Mouse (Mus musculus) cerebellum, postnatal 10 days (tissue): Measurements from ENCODE around the gene Akr1a1.

Experiments
- DNase-seq, 2 experiments: peaks; one replicate each; pipeline ENCODE4 v3.0.0; 2021; ENCODE audit warnings: mixed read lengths in 2 of 2

Akr1a1 gene

GRCm38 (mm10) chr4:116657971-116658370 lies 6.5 kb upstream of the Akr1a1 start:
- no peak for DNase-seq

DNA sequence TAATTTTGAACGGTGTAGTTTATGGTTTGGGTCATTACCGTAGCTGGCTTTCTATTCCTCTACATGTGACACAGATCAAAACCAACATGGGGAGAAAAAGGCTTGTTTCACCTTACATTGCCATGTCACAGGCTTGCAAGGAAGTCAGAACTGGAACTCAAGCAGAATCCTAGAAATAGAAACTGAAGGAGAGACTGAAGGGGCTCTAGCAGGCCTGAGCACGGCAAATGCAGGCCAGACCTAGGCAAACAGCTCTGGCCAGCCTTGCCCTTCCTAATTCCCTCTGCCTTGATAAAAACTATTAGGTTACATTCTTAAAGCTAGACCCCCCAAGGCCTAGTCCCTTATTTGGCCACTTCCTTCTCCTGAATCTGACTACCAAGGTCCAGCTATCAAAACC lies 4.2 kb upstream of the Akr1a1 start:
- DNase-seq: no peak

DNA sequence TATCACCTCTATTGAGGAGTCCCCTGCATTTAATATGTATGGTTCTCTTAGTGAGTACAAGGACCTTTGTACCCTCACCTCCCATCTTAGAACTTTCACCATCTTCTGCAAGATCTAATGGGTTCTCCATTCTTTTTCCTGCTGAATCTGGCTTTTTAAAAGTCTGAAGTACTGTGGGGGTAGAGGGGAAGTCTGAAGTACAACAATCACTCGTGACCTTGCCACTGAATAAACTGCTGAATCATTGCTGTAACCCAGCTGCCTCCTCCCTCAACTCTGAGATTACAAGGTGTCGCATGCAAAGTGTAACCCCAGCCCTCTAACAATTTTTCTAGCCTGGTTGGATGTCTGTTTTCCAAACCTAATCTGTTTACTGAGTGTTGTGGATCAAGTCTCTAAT lies 3.6 kb upstream of the Akr1a1 start:
- no peak for DNase-seq

GRCm38 (mm10) chr4:116653228-116653627 lies 1.7 kb upstream of the Akr1a1 start:
- peak; percentile 15 to 42 for DNase-seq

DNA sequence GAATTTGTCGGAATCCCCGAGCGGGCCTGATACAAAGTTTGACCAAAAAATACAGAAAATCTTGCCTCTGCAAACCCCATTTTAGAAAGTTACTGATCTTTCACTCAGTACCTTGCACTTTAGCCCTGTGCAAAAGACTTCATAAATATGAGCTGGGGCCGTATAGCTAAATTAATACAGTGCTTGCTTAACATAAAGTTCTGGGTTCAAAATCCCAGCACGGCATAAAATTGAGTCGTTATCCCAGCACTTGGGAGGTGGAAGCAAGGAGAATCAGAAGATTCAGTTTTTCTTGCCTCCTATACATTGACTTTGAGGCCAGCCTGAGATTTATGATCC lies 286 bp upstream of the Akr1a1 start:
- peak in 1 of 2 experiments; percentile 9 for DNase-seq

DNA sequence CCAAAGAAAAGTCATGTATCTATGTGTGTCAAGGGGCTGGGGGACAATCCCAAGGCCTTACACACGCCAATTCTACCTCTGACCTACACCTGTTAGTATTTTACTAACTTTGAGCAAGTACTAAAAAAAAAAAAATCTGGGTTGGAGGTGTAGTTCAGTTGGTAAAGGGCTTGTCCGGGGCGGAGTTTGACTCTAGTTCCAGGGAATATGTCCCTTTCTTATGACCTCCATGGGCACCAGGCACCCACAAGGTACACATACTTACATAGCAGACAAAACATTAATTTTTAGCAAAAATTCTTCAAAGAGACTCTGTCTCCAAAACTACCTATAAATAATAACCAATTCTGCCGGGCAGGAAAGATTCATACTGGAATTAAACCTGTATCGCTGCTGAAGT lies 1.1 kb downstream of the Akr1a1 start:
- no peak for DNase-seq

- no peak for DNase-seq
These were observed 2.1 kb downstream of the Akr1a1 start for GRCm38 (mm10) chr4:116649411-116649810.

- no peak for DNase-seq
These were observed 5.9 kb downstream of the Akr1a1 start for GRCm38 (mm10) chr4:116645624-116646023.

DNA sequence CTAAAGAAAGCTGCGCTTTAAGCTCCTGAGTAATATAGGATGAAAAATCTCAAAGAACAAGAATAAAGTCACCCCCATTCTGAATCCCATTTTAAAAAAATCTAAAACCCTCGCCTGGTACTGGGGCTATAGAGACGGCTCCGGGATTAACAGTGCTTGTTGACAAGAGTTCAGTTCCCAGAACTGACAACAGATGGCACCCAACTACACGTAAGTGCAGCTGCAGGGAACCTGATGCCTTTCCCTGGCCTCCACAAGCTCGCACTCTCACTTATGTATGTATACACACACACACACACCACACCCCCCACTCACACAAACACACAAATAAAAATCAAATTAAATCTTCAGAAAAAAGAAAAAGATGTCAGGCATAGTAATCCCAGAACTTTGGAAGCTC lies 7.2 kb downstream of the Akr1a1 start:
- DNase-seq: peak; percentile 36 to 51

DNA sequence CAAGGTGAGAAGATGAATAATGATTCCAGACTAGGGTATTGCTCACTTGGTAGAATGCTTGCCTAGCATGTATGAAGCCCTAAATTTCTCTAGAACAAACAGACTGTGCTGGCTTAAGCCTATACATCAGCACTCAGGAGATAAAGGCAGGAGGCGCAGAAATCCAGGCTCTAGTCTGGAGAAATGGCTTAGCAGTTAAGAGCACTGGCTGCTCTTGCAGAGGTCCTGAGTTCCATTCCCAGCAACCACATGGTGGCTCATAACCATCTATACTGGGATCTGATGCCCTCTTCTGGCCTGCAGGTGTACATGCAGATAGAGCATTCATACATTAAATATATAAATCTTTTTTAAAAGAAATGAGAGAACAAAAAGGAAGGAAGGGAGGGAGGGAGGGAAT lies 9.4 kb downstream of the Akr1a1 start:
- no peak for DNase-seq

- DNase-seq: no peak
These were observed 12.7 kb downstream of the Akr1a1 start for GRCm38 (mm10) chr4:116638821-116639220.

DNA sequence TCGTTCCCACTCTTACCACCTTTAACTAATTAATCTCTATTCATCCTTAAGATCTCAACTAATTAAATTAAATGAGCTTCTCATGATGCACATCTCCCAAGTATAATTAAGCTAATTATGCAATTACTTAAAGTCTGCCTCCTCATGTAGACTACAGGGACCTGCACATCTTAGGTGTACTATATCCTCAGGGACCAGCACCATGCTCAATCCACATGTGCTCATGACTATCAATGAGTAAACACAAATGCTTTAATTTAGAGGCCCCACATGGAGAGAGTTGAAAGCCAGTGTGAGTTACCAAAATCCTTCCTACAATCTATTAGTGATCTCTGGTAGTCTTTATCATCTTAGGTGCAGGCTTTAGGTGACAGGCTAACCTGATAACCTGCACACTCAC lies 16.3 kb downstream of the Akr1a1 start:
- DNase-seq: no peak

GRCm38 (mm10) chr4:116627722-116628662 lies 23.5 kb downstream of the Akr1a1 start, which contains the start of gene Nasp:
Gene Nasp (minus strand): TSS chr4:116627941.
- DNase-seq: peak; percentile 86 to 87

GRCm38 (mm10) chr4:116627359-116627716 lies 24.1 kb downstream of the Akr1a1 start:
- DNase-seq: peak; percentile 95 to 96

DNA sequence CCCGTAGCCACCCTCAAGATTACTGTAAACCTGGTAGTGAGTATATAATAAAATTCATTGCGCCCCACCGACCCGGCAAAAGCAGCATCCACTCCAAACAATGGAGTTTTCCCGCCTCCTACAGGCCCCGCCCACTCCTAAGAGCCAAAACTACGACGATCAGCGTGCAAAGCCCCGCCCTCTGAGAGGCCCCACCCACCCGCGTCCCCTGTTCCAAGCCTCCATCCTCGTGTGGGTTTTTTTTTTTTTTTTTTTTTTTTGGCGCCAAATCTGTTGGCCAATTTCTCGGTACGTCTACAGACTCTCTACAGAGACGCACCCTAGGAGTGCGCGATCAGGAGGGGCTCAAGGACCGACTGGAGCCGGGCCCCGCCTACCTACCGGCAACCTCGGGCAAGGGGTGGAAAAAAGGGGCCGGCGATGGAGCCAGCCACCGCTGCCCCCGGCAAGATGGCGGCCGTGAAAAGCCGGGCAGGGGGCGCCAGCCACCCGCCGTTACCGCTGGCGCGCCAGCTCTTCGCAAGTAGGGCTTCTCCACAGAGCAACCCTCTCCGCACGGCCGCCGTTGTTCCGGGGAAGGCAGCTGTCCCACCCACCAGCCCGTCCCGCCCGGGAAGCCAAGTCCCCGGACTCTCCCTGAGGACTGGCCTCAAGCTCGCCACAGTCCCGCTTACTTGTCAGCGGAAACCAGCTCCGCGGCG lies 24.7 kb downstream of the Akr1a1 start:
- DNase-seq: peak; percentile 91 to 93

- DNase-seq: no peak
These were observed 26.6 kb downstream of the Akr1a1 start for GRCm38 (mm10) chr4:116624831-116625230.

GRCm38 (mm10) chr4:116615237-116615636 lies 36.2 kb downstream of the Akr1a1 start:
- DNase-seq: no peak

- DNase-seq: no peak
These were observed 38.9 kb downstream of the Akr1a1 start for GRCm38 (mm10) chr4:116612621-116613020.

DNA sequence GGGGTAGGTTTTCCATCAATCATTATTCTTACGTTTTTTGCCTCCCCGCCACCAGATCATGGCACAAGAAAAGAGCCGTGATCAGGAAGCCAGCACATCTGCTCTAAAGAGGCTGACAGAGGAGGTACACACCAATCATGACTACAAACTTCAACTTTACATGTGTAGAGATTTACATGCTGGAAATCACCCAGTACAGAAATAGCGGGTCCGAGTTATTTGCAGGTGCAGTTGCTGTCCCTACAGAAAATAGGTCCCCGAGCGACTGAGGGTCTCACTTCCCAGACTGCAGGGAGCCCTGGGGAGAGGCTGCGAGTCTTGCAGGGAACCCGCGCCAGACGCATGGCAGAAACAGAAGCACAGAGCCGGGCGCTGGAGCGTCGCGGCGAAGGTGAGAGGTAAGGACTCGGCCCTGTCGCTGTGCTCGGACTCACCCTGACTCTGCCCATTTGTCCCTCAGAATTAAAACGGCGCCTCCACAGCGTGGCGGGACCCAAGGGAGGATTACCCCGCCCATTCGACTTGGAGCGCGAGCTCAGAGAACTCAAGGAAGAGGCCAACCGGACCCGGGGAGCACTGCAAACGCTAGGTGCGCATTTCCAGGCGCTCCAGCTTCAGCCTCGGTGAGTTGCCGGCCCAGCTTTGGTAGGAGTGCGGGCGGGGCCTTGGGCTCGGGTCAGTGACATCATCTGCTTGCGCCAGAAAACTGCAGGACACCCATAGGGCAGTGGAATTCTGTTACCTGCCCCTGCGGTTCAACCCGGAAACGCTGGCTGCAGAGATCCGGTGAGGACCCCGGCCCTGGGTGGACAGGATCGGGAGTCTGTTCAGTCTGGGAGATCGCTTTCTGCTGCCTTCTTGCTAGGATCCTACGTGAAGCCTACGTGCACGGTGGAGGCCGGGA lies 54.2 kb downstream of the Akr1a1 start:
- peak; percentile 94 to 96 for DNase-seq

- peak; percentile 22 to 25 for DNase-seq
These were observed 55.1 kb downstream of the Akr1a1 start, which contains the start of gene Ccdc17 for GRCm38 (mm10) chr4:116596379-116596778. Gene Ccdc17 (plus strand): TSS chr4:116596654.

DNA sequence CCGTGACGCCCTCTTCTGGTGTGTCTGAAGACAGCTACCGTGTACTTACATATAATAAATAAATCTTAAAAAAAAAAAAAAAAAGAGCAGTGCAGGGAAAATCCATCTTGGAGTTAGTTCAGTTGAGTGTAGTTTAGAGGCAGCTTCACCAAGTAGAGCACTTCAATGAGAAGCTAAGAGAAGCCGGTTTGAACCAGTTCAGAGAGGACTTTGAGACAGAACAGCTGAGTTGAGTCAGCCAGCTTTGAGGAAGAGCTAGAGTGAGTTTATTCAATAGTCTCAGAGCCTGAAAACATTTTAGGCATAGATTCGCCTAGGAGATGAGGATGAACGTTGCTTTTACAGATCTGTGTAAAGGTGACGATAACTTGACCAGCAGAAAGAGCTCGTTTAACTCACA lies 55.7 kb downstream of the Akr1a1 start:
- DNase-seq: no peak
